Mouse (Mus musculus): ENCODE measurements around the gene Zc3h7b. TPM values are rescaled to one million over a fixed set of nuclear protein-coding genes. Genes with fewer than 3 reads are reported as not detected.
A peak's percentile ranks its signal among the peaks of the same experiment; 100 is the strongest.
"Not testable (repeated sequence)": the region's sequence is repeated elsewhere in the genome, so short reads cannot be mapped to it uniquely, and the experiment has no call there.

Zc3h7b gene
- polyA plus RNA-seq (2016; fragmentation: Nextera tagmentation; extraction: Ambion mirVana) = 42.0 and 46.4 TPM in 2 replicates

GRCm38 (mm10) chr15:81744992-81745600 is at the start of gene Zc3h7b, which contains the start of gene Rangap1:
Gene Zc3h7b (plus strand): TSS chr15:81745057.
Gene Rangap1 (minus strand): TSS chr15:81745530.
- H3K4me3 ChIP-seq (replicated peaks) = peak within 1 kb of the TSS; percentile 94
- peak within 1 kb of the TSS; percentile 94 for H3K27ac ChIP-seq
- peak within 1 kb of the TSS; percentile 96 for H3K9ac ChIP-seq (replicated peaks)
- peak; percentile 76 for ATAC-seq (ENCODE audit: insufficient number of reproducible peaks, insufficient read depth, low FRiP score, low TSS enrichment, low read depth)
- H3K4me2 ChIP-seq = peak within 1 kb of the TSS; percentile 85
- no peaks in the 10 kb centered on the region for H3K36me3 ChIP-seq
- peaks cover 16% of the 10 kb centered on the region for H3K4me1 ChIP-seq (replicated peaks)
- WGBS = under 1% methylated on average over 56 of the region's 65 CpGs
- H3K27me3 ChIP-seq = no peaks in the 10 kb centered on the region
- H3K9me3 ChIP-seq = no peaks in the 10 kb centered on the region

- Histone ChIP-seq H3K9ac (replicated peaks) (peak within 1 kb of the TSS; percentile 18; the same call in 1 of the 2 replicates), H3K4me3 (replicated peaks) (peak within 1 kb of the TSS; percentile 9), H3K27me3 (peaks cover 40% of the 10 kb centered on the region), H3K9me3 (peaks cover 7% of the 10 kb centered on the region; the same call in 1 of the 2 replicates), H3K4me1 (replicated peaks) (peaks cover 25% of the 10 kb centered on the region), H3K27ac (peak within 1 kb of the TSS; percentile 12; the same call in 1 of the 2 replicates), H3K4me2 (peak within 1 kb of the TSS; percentile 26), H3K36me3 (peaks cover 2% of the 10 kb centered on the region; the same call in 1 of the 2 replicates)
- 62% methylated on average over 7 of the region's 7 CpGs for WGBS
- 0 out of 2 replicates have a peak, but pooled peaks have one; percentile 13 for ATAC-seq (ENCODE audit: insufficient number of reproducible peaks, insufficient read depth, low FRiP score, low TSS enrichment, low read depth)
Observed at GRCm38 (mm10) chr15:81697175-81697574, 47.7 kb upstream of the Zc3h7b start, which contains the start of gene Chadl. Gene Chadl (minus strand): TSS chr15:81697287.

GRCm38 (mm10) chr15:81697847-81698246 is 47.0 kb upstream of the Zc3h7b start:
- Histone ChIP-seq H3K9me3 (peaks cover 7% of the 10 kb centered on the region; the same call in 1 of the 2 replicates), H3K4me2 (no peak overlapping the region), H3K27ac (no peak overlapping the region), H3K4me1 (replicated peaks) (peaks cover 23% of the 10 kb centered on the region), H3K27me3 (peaks cover 33% of the 10 kb centered on the region), H3K36me3 (peaks cover 8% of the 10 kb centered on the region), H3K4me3 (replicated peaks) (no peak overlapping the region), H3K9ac (replicated peaks) (no peak overlapping the region)
- WGBS = 53% methylated on average over 3 of the region's 3 CpGs
- ATAC-seq (ENCODE audit: insufficient number of reproducible peaks, insufficient read depth, low FRiP score, low TSS enrichment, low read depth) = no peak

- Histone ChIP-seq H3K4me3 (replicated peaks) (no peak overlapping the region), H3K9ac (replicated peaks) (no peak overlapping the region), H3K27ac (no peak overlapping the region), H3K36me3 (peaks cover 15% of the 10 kb centered on the region), H3K4me2 (no peak overlapping the region), H3K4me1 (replicated peaks) (peaks cover 16% of the 10 kb centered on the region), H3K27me3 (peaks cover 26% of the 10 kb centered on the region), H3K9me3 (peaks cover 7% of the 10 kb centered on the region; the same call in 1 of the 2 replicates)
- ATAC-seq (ENCODE audit: insufficient number of reproducible peaks, insufficient read depth, low FRiP score, low TSS enrichment, low read depth) = no peak
- 70% methylated on average over 2 of the region's 2 CpGs for WGBS
Observed at GRCm38 (mm10) chr15:81698532-81698931, 46.3 kb upstream of the Zc3h7b start.

GRCm38 (mm10) chr15:81700161-81700560 is 44.7 kb upstream of the Zc3h7b start:
- 69% methylated on average over 2 of the region's 2 CpGs for WGBS
- ATAC-seq (ENCODE audit: insufficient number of reproducible peaks, insufficient read depth, low FRiP score, low TSS enrichment, low read depth) = no peak
- H3K9ac ChIP-seq (replicated peaks) = no peak overlapping the region

GRCm38 (mm10) chr15:81700601-81701000 is 44.3 kb upstream of the Zc3h7b start:
- Histone ChIP-seq H3K36me3 (peaks cover 36% of the 10 kb centered on the region), H3K9ac (replicated peaks) (no peak overlapping the region), H3K27me3 (peaks cover 5% of the 10 kb centered on the region), H3K4me1 (replicated peaks) (peaks cover 3% of the 10 kb centered on the region; the same call in 1 of the 2 replicates), H3K4me3 (replicated peaks) (no peak overlapping the region), H3K4me2 (no peak overlapping the region), H3K9me3 (peaks cover 7% of the 10 kb centered on the region; the same call in 1 of the 2 replicates), H3K27ac (no peak overlapping the region)
- WGBS = 82% methylated on average over 8 of the region's 8 CpGs
- ATAC-seq (ENCODE audit: insufficient number of reproducible peaks, insufficient read depth, low FRiP score, low TSS enrichment, low read depth) = no peak

More at GRCm38 (mm10) chr15:81700161-81700560, 44.7 kb upstream of the Zc3h7b start:
- no peak overlapping the region for H3K27ac ChIP-seq
- H3K36me3 ChIP-seq = peaks cover 31% of the 10 kb centered on the region
- no peak overlapping the region for H3K4me3 ChIP-seq (replicated peaks)
- peaks cover 3% of the 10 kb centered on the region; the same call in 1 of the 2 replicates for H3K4me1 ChIP-seq (replicated peaks)
- H3K9me3 ChIP-seq = peaks cover 7% of the 10 kb centered on the region; the same call in 1 of the 2 replicates
- peaks cover 10% of the 10 kb centered on the region for H3K27me3 ChIP-seq
- no peak overlapping the region for H3K4me2 ChIP-seq

- not testable (repeated sequence) for H3K4me1 ChIP-seq (replicated peaks); H3K4me2 ChIP-seq; H3K27me3 ChIP-seq; H3K9me3 ChIP-seq; H3K4me3 ChIP-seq (replicated peaks); H3K9ac ChIP-seq (replicated peaks); H3K27ac ChIP-seq; ATAC-seq (ENCODE audit: insufficient number of reproducible peaks, insufficient read depth, low FRiP score, low TSS enrichment, low read depth)
- peaks cover 43% of the 10 kb centered on the region for H3K36me3 ChIP-seq
- WGBS = 80% methylated on average over 4 of the region's 4 CpGs
Observed at GRCm38 (mm10) chr15:81701350-81701749, 43.5 kb upstream of the Zc3h7b start.

- ATAC-seq (ENCODE audit: insufficient number of reproducible peaks, insufficient read depth, low FRiP score, low TSS enrichment, low read depth) = no peak
- Histone ChIP-seq H3K27ac (0 out of 2 replicates have a peak overlapping the region, but pooled peaks have one; percentile 1), H3K4me1 (replicated peaks) (no peaks in the 10 kb centered on the region), H3K9me3 (peaks cover 7% of the 10 kb centered on the region; the same call in 1 of the 2 replicates), H3K9ac (replicated peaks) (no peak overlapping the region), H3K4me2 (no peak overlapping the region), H3K4me3 (replicated peaks) (no peak overlapping the region), H3K27me3 (no peaks in the 10 kb centered on the region), H3K36me3 (peaks cover 52% of the 10 kb centered on the region)
- WGBS = 90% methylated on average over 13 of the region's 13 CpGs
Observed at GRCm38 (mm10) chr15:81702306-81703093, 42.4 kb upstream of the Zc3h7b start.

- H3K4me1 ChIP-seq (replicated peaks) = no peaks in the 10 kb centered on the region
- no peak overlapping the region for H3K27ac ChIP-seq
- H3K4me3 ChIP-seq (replicated peaks) = no peak overlapping the region
- H3K27me3 ChIP-seq = no peaks in the 10 kb centered on the region
- H3K36me3 ChIP-seq = peaks cover 58% of the 10 kb centered on the region
- WGBS = 80% methylated on average over 3 of the region's 3 CpGs
- no peak overlapping the region for H3K4me2 ChIP-seq
- no peak for ATAC-seq (ENCODE audit: insufficient number of reproducible peaks, insufficient read depth, low FRiP score, low TSS enrichment, low read depth)
- H3K9ac ChIP-seq (replicated peaks) = no peak overlapping the region
- peaks cover 7% of the 10 kb centered on the region; the same call in 1 of the 2 replicates for H3K9me3 ChIP-seq
Observed at GRCm38 (mm10) chr15:81703094-81703489, 41.8 kb upstream of the Zc3h7b start.

GRCm38 (mm10) chr15:81708991-81709390 is 35.9 kb upstream of the Zc3h7b start:
- H3K9me3 ChIP-seq = no peaks in the 10 kb centered on the region
- no peak overlapping the region for H3K27ac ChIP-seq
- H3K27me3 ChIP-seq = no peaks in the 10 kb centered on the region
- ATAC-seq (ENCODE audit: insufficient number of reproducible peaks, insufficient read depth, low FRiP score, low TSS enrichment, low read depth) = no peak
- H3K36me3 ChIP-seq = peaks cover 94% of the 10 kb centered on the region
- H3K4me2 ChIP-seq = no peak overlapping the region
- no peaks in the 10 kb centered on the region for H3K4me1 ChIP-seq (replicated peaks)
- H3K9ac ChIP-seq (replicated peaks) = no peak overlapping the region
- WGBS = 94% methylated on average over 11 of the region's 11 CpGs
- no peak overlapping the region for H3K4me3 ChIP-seq (replicated peaks)

- H3K4me1 ChIP-seq (replicated peaks) = no peaks in the 10 kb centered on the region
- H3K36me3 ChIP-seq = peaks cover 89% of the 10 kb centered on the region
- no peak overlapping the region for H3K27ac ChIP-seq
- WGBS = 100% methylated on average over 1 of the region's 1 CpGs
- H3K4me3 ChIP-seq (replicated peaks) = no peak overlapping the region
- ATAC-seq (ENCODE audit: insufficient number of reproducible peaks, insufficient read depth, low FRiP score, low TSS enrichment, low read depth) = no peak
- H3K9me3 ChIP-seq = no peaks in the 10 kb centered on the region
- H3K27me3 ChIP-seq = no peaks in the 10 kb centered on the region
- no peak overlapping the region for H3K4me2 ChIP-seq
- H3K9ac ChIP-seq (replicated peaks) = no peak overlapping the region
Observed at GRCm38 (mm10) chr15:81709686-81710085, 35.2 kb upstream of the Zc3h7b start.

Measured in limb, embryonic 12.5 days (tissue).